Mouse (Mus musculus): Measurements from ENCODE around the gene Dnajc22.

DNA sequence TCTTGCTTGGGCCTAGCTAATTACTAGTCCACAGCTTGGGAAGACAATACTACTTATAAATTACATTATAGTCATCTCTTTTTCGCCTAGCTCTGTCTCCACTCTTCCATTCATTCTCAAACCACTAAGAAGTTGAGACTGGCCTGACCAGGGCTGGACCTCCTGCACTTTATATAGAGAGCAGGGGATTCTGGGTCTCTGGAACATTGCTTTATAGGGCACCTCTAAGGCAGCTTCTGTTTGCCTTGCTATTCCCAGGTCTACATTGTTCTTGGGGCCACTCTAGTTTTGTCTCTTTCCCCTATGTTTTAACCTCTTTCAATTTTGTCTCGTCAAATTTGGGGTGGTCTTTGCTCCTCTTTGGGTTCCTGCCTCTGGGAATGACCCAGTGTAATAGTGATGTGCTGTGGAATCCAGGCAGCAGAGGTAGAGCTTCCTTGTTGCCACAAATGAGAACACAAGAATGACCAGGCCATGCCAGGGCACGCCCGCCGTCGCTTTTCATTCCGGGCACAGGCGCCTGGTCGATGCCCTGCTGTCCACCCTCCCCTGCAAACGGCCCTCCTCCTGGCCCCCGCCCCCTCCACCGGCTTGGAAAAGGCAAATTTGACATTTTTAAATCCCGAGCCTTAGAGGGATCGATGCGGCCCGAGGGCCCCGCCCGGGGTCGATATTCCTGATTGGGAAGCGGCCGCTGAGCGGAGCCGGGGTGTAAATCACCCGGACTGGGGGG, 3.3 kb downstream of the Dnajc22 start:
- no peak for TF ChIP-seq CTCF (IDR thresholded peaks at IDR 0.05)
- no peak for TF ChIP-seq EP300 (IDR thresholded peaks at IDR 0.05)
